Mouse (Mus musculus): ENCODE measurements at regions not wholly inside any gene's neighbourhood (a gene's known extent, or its start where the extent isn't known, plus 50 kb on each side); places are given as distances from the start of the nearest gene placed in this dataset.

- no peak for TF ChIP-seq CTCF (IDR thresholded peaks at IDR 0.05)
- ChIA-PET POLR2A (no interaction called here), CTCF (interaction anchor here (1.5 kb wide), 1 partner anchor 114 kb away, joined by 3 read pairs; no protein-coding TSS in a partner anchor)
- in situ Hi-C loops (cut with MboI; ENCODE audit: low pct_unique_long_range_greater_than_20kb): loop anchor here (5.0 kb wide), 1 partner anchor 66 kb away; no protein-coding TSS in a partner anchor
- DNase-seq (ENCODE audit: low read depth, low spot score) (no peak), ATAC-seq (no peak)
- no peaks in the 10 kb centered on the region for H3K27me3 ChIP-seq
Observed at GRCm38 (mm10) chr2:128538736-128539135, 52.3 kb upstream of the Spdye4c start.
